Mouse (Mus musculus): Measurements from ENCODE around the gene Akap13.

DNA sequence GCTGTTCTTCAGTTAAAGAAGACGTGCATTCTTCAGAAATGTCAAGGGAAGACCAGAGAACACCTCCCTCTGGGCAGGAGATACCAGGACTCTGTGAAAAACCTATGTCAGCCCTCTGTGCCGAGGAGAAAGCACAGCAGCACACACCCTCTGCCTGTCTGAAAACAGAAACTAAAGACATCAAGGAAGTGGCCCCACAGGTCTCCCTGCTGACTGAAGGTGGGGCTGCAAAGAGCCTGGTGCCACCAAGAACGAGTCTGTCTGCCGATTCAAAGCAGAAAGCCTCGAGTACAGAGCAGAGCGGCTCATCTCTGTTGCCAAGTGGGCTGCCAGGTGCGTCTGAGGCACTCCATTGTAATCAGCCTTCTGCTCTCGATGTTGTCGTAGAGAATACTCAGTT lies 155.1 kb downstream of the Akap13 start:
- TF ChIP-seq CTCF (IDR thresholded peaks at IDR 0.05; ENCODE audit: borderline replicate concordance, insufficient read depth, low read depth, low read length) (no peak), POLR2A (IDR thresholded peaks at IDR 0.05; ENCODE audit: borderline replicate concordance, insufficient read depth, low read length) (no peak)

Measured in cerebellum, adult 2 months (tissue).